Mouse (Mus musculus) B cell, adult (primary cell): ENCODE measurements around the gene Olfr1445. TPM values are rescaled to one million over a fixed set of nuclear protein-coding genes. Genes with fewer than 3 reads are reported as not detected.

Source experiments
- total RNA-seq: library from RNA; stranded (reverse); gene quantifications from 4 replicates; pipeline ENCODE4 v1.2.4, GENCODE M21; 2023; ENCODE audit not compliant: inconsistent age

Gene Olfr1445
- total RNA-seq: not detected in 4 replicates

DNA sequence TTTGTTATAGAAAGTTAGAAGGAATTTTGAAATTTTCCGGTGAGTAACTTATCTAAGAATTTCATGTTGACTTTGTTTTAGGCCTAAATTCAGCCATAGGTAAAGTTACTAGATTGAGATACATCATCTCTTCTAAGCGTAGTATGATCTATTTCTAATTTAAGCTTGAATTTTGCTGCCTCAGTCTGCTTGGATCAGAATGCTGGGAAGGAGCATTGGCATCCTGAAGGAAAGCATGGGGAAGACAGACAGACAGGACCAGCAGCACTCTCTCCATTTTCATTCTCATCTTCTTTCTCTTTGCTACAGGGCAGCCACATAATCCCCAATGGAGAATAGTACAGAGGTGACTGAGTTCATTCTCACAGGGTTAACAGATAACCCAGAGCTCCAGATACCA, at the start of gene Olfr1445:
Gene Olfr1445 (plus strand): TSS at position 301 of the 400 bp plus-strand sequence.

DNA sequence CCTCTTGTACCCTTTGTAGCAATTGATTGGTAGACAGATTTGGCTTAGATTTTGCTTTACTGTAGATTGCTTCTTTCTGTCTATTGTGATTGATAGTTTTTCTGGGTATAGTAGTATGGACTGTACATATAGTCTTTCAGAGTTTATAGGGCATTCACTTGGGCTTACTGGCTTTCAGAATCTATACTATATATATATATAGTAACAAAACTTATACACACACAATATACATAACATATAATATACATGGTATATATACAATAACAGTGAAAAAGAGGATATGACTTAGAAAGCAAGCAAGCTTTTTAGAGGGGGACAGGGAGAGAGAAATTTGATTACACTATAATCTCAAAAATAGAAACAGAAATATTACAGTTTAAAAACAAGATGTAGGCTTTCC, 37.3 kb upstream of the Olfr1445 start, which contains the start of gene Gm5244:
Gene Gm5244 (plus strand): TSS at position 301 of the 400 bp plus-strand sequence.

DNA sequence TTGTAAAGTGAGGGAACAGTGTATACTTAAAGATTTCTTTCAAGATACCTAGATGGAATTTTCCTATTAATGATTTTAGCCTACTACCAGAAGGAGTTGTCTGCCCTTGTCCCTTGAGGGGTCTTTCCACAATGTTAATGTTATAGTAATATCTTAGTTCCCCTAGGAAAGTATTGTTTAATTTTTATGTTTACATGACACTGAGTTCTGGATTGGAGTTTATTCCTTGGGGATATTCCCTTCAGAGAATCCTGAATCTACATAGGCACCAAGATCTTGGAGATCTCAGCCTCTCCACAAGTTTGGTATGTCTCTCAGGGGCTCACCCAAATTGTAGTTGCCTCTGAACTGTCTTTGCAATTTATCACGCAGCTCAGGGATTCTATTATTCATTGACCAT, 26.7 kb upstream of the Olfr1445 start, which contains the start of gene Olfr1444:
Gene Olfr1444 (plus strand): TSS at position 301 of the 400 bp plus-strand sequence.

DNA sequence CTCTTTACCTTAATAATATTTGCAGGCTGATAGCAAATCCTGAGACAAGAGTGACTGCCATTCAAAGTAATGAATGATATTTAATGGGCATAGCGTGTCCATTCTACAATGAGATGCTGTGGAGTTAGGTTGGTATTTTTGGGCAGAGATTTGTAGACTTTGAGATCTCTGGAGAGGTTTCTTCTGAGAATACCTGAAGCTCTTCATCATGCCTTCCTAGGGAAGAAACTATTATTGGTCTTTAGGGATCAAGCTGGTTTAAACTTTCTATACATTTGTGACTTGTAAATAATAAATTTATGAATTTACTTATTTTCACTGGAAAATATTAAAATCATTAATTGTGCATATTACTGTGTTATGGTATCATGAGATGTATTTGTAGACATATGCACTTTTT, 9.8 kb downstream of the Olfr1445 start, which contains the start of gene Olfr1446:
Gene Olfr1446 (minus strand): TSS at position 101 of the 400 bp plus-strand sequence.

DNA sequence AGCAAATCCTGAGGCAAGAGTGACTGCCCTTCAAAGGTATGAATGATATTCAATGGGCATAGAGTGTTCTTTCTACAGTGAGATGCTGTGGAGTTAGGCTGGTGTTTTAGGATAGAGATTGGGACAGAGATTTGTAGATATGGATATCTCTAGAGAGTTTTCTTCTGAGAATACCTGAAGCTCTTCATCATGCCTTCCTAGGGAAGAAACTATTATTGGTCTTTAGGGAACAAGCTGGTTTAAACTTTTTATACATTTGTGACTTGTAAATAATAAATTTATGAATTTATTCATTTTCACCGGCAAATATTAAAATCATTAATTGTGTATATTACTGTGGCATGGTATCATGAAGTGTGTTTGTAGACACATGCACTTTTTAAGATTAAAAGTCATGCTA, 20.0 kb downstream of the Olfr1445 start, which contains the start of gene Olfr1447:
Gene Olfr1447 (minus strand): TSS at position 101 of the 400 bp plus-strand sequence.

DNA sequence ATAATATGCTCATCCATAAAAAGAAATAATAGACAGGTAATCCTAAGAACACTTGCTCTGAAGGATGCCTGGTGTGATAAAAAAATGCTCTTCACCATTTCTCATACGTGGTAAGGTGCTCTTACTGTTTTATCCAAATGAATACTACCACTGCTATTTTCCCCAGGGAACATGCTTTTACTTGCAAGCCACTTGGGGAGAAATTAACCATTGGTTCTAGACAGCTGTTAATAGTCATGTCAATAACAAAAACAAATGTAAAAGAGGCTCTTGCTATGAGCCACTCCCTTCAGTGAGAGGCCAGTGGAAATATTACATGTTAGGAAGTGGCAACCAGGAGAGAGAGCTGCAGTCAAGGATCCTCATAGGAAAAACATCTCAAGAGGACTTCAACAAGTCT, 40.7 kb downstream of the Olfr1445 start, which contains the start of gene Olfr1448:
Gene Olfr1448 (minus strand): TSS at position 101 of the 400 bp plus-strand sequence.

DNA sequence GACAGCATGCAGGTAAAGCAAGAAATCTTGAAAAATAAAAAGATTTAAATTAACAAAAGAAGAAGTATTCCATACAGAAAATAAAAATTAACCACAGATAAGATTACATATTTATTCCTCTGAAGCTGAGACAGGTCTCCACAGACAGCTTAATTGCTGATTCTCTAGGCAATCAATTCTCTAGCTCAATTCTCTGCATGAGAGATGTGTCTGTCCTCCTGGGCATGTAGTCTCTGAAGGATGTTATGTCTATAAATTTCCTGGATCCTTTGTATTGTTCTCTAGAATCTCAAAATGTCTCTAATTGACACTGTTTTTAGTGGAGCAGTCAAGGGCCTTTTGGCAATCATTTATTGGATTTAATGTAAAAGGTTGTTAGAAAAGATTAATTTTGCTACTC, 46.9 kb downstream of the Olfr1445 start, which contains the start of gene Olfr1449:
Gene Olfr1449 (plus strand): TSS at position 301 of the 400 bp plus-strand sequence.

Other genes with a start within 250 kb of the Olfr1445 start
- gene Olfr1442, start 213.4 kb upstream of the Olfr1445 start, total RNA-seq: not detected in 4 replicates
- not detected in 4 replicates for gene Olfr1443, start 205.7 kb upstream of the Olfr1445 start, total RNA-seq
- gene Keg1, start 188.1 kb upstream of the Olfr1445 start, total RNA-seq: not detected in 4 replicates
- gene Cntf, start 118.2 kb upstream of the Olfr1445 start, total RNA-seq: 3.6 to 5.9 TPM (median 4.2 TPM) in 4 replicates
- 85.2 to 90.8 TPM (median 88.5 TPM) in 4 replicates for gene Zfp91, start 87.7 kb upstream of the Olfr1445 start, total RNA-seq
- gene Lpxn, start 87.7 kb upstream of the Olfr1445 start, total RNA-seq: 81.9 to 88.1 TPM (median 84.2 TPM) in 4 replicates
- gene Gm5244, start 37.2 kb upstream of the Olfr1445 start, total RNA-seq: 2.7 to 5.5 TPM (median 4.1 TPM) in 4 replicates
- gene Olfr1444, start 26.6 kb upstream of the Olfr1445 start, total RNA-seq: 0.61 to 1.3 TPM (median 0.63 TPM) in 4 replicates
- not detected in 4 replicates for gene Olfr1446, start 9.7 kb downstream of the Olfr1445 start, total RNA-seq
- gene Olfr1447, start 19.9 kb downstream of the Olfr1445 start, total RNA-seq: not detected in 4 replicates
- not detected in 4 replicates for gene Olfr1448, start 40.6 kb downstream of the Olfr1445 start, total RNA-seq
- gene Olfr1449, start 47.0 kb downstream of the Olfr1445 start, total RNA-seq: not detected in 4 replicates
- gene Olfr1450, start 66.4 kb downstream of the Olfr1445 start, total RNA-seq: not detected in 4 replicates
- not detected in 4 replicates for gene Olfr1451, start 111.2 kb downstream of the Olfr1445 start, total RNA-seq
- gene Olfr1453, start 144.5 kb downstream of the Olfr1445 start, total RNA-seq: not detected in 4 replicates
- not detected in 4 replicates for gene Olfr1454, start 176.8 kb downstream of the Olfr1445 start, total RNA-seq
- gene Olfr1457, start 214.0 kb downstream of the Olfr1445 start, total RNA-seq: not detected in 4 replicates
- not detected in 4 replicates for gene Olfr1458, start 222.9 kb downstream of the Olfr1445 start, total RNA-seq